Mouse (Mus musculus) stomach, postnatal 0 days (tissue): Measurements from ENCODE around the gene Ube2o.

Source experiments
- CTCF ChIP-seq: IDR thresholded peaks from 2 replicates; pipeline ENCODE4 v1.5.1; 2016; ENCODE audit warnings: antibody characterized with exemption, low read depth, mild to moderate bottlenecking, moderate library complexity
- EP300 ChIP-seq: optimal IDR thresholded peaks from 2 replicates; pipeline ENCODE3; 2016; ENCODE audit warnings: antibody characterized with exemption

DNA sequence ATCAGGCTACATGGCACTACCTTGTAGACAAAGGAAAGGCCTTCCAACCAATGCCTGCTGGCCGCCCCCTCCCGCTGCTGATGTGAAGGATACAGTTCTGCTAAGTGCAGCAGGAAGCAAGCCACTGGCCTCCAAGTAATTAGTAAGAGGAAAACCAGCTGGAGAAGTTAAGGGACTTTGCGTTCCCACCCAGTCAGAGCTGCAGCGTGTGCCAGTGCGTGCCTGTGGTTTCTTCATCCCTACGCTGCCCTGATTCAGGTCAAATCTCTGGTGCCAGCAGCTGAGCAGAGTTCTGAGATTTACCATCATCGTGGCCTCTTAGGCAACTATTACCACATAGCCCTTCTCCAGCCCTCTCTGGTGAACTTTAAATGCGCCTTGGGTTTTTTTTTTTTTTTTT, 62.8 kb downstream of the Ube2o start:
- TF ChIP-seq CTCF (no peak), EP300 (no peak)
